Mouse (Mus musculus) E14TG2a.4 (cell line): ENCODE results near the gene Foxe1.

Source experiments
- CTCF ChIP-seq: conservative IDR thresholded peaks from 2 replicates; pipeline ENCODE4 v1.5.1; 2014; ENCODE audit warnings: low read length
- POU5F1 ChIP-seq: IDR thresholded peaks from 2 replicates; pipeline ENCODE4 v1.6.1; 2014; ENCODE audit warnings: low read length, borderline replicate concordance

GRCm38 (mm10) chr4:46389013-46389611 lies 45.7 kb downstream of the Foxe1 start, which contains the start of gene Trmo:
- TF ChIP-seq CTCF = no peak
- no peak for TF ChIP-seq POU5F1
